Mouse (Mus musculus) kidney, adult 2 months (tissue): ENCODE data around the gene Shb.

Experiments used
- CTCF ChIP-seq: fragments of 200-500 bp; conservative IDR thresholded peaks from 2 replicates; pipeline ENCODE4 v1.5.1; 2011; ENCODE audit warnings: low read depth, mild to moderate bottlenecking, control low read depth, low read length, moderate library complexity, mixed read lengths; ENCODE audit not compliant: insufficient read depth, insufficient read length
- POLR2A ChIP-seq: fragments of 200-500 bp; IDR thresholded peaks from one replicate; pipeline ENCODE4 v1.6.1; 2011; ENCODE audit warnings: low read depth, low read length, control low read depth

DNA sequence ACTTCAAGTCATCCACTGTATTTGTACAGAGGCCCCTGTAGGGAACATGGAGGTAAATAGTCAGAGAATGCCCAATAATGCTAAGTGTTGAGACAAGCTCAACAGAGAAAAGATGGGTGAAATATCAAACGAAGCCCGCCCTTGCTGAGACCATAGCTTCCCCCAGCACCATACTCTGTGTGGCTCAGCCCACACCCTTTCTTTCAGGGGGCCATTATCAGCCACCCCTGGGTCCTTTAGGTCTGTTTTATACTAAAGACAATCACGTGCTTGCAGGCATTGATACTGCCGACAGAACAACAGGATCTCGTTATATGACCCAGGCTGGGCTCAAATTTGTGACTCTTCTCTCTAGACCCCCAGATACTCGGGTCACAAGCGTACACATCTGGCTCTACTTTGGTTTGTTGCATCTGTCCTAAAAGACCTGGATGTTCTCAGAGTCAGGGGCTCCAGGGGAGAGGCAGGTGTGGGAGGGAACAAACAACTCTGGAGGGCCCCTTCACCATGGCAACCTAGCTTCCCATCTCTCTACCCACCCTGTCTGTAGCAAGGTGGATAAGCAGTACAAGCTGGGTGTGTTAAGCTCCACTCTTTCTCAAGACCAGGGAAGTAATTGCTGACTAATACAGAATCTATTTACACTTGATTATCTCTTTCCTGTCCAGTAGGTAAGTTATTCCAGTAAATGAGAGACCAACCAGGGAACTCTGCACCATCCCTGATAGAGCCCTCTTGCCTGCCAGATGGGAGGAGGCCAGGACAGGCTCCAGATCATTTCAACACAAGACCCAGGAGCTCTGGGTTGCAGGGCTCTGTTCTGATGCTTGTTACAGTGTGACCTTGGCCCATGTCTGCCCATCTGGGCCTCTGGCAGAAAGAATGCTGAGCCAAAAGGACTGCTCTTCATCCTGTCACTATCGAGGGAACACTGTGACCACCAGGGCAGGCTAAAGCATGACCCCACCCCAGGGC, 48.7 kb downstream of the Shb start:
- no peak for TF ChIP-seq CTCF
- no peak for TF ChIP-seq POLR2A
